Mouse (Mus musculus) neural tube, embryonic 14.5 days (tissue): ENCODE measurements around the gene Vmn2r85. TPM values are rescaled to one million over a fixed set of nuclear protein-coding genes. Genes with fewer than 3 reads are reported as not detected.
"Not testable (repeated sequence)": the region's sequence is repeated elsewhere in the genome, so short reads cannot be mapped to it uniquely, and the experiment has no call there.

Source experiments
- ATAC-seq: fragments of 200-750 bp; cut with Nextera tagmentation; 2 replicates; pipeline ENCODE4 v1.8.0; 2017; ENCODE audit warnings: low read depth, mild to moderate bottlenecking, moderate TSS enrichment, moderate library complexity
- H3K27ac ChIP-seq: fragments of 300-500 bp; sonication (generic); 2 replicates; pipeline ENCODE4 v1.5.1; 2014; ENCODE audit warnings: low read depth, mild to moderate bottlenecking, control low read depth, low read length, moderate library complexity, mixed read lengths
- H3K27me3 ChIP-seq: fragments of 300-500 bp; sonication (generic); 2 replicates; pipeline ENCODE4 v1.6.1; 2014; ENCODE audit warnings: low read length; ENCODE audit not compliant: control insufficient read depth, insufficient read depth
- H3K36me3 ChIP-seq: fragments of 300-500 bp; sonication (generic); 2 replicates; pipeline ENCODE4 v1.6.1; 2014; ENCODE audit warnings: low read length, mixed read lengths; ENCODE audit not compliant: control insufficient read depth, insufficient read depth
- H3K4me1 ChIP-seq: fragments of 300-500 bp; sonication (generic); 2 replicates; pipeline ENCODE4 v1.6.1; 2014; ENCODE audit warnings: low read length; ENCODE audit not compliant: control insufficient read depth, insufficient read depth
- H3K4me2 ChIP-seq: fragments of 300-500 bp; sonication (generic); 2 replicates; pipeline ENCODE4 v1.6.1; 2014; ENCODE audit warnings: mild to moderate bottlenecking, low read depth, low read length, control low read depth
- H3K4me3 ChIP-seq: fragments of 300-500 bp; sonication (generic); 2 replicates; pipeline ENCODE4 v1.5.1; 2014; ENCODE audit warnings: low read depth, low read length, control low read depth, mixed read lengths
- H3K9ac ChIP-seq: fragments of 300-500 bp; sonication (generic); replicated peaks from 2 replicates; pipeline ENCODE4 v1.6.1; 2014; ENCODE audit warnings: low read depth, mild to moderate bottlenecking, control low read depth, low read length, mixed read lengths
- H3K9me3 ChIP-seq: fragments of 300-500 bp; sonication (generic); 2 replicates; pipeline ENCODE4 v1.6.1; 2016; ENCODE audit warnings: low read length; ENCODE audit not compliant: control insufficient read depth
- WGBS: fragments of 180-500 bp; shearing (Covaris S2); extraction: QIAGEN DNeasy Blood & Tissue Kit; methylation state at CpG from one replicate; pipeline ENCODE4 v1.1.7; 2014; 5-methylcytosine and 5-hydroxymethylcytosine counted together
- polyA plus RNA-seq: library from polyadenylated mRNA; unstranded; fragments of >200 nt; fragmentation: Nextera tagmentation; extraction: Ambion mirVana; gene quantifications from 2 replicates; pipeline ENCODE4 v1.2.1, GENCODE M21; 2014

Gene Vmn2r85
- polyA plus RNA-seq, 1 experiment from 2014 or later, result 0.05 TPM

DNA sequence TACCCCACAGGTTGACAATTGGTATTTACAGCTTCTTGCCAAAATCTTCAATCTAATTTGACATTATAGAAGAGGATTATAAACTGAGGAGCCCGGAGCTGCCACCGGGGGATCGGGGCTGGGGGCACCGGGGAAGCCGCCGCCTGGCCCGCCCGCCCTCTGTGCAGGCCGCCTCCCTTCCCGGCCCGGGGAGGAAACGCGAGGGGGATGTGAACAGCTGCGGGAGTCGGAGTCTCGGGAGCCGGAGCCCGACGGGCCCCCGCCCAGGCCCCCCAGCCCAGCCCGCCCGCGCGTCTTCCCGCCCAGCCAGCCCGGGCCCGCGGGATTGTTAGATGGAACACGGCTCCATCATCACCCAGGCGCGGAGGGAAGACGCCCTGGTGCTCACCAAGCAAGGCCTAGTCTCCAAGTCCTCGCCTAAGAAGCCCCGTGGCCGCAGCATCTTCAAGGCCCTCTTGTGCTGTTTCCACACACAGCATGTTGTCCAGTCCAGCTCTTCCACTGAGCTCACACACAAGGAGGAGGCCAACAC is 17.3 kb downstream of the Vmn2r85 start:
- H3K9me3 ChIP-seq, H3K4me1 ChIP-seq, H3K36me3 ChIP-seq, H3K9ac ChIP-seq, H3K27ac ChIP-seq, H3K4me2 ChIP-seq, H3K27me3 ChIP-seq, H3K4me3 ChIP-seq: not testable (repeated sequence)
- ATAC-seq, result 0 out of 2 replicates have a peak, but pooled peaks have one; percentile 51
- 72% methylated on average over 20 of the region's 35 CpGs for WGBS

DNA sequence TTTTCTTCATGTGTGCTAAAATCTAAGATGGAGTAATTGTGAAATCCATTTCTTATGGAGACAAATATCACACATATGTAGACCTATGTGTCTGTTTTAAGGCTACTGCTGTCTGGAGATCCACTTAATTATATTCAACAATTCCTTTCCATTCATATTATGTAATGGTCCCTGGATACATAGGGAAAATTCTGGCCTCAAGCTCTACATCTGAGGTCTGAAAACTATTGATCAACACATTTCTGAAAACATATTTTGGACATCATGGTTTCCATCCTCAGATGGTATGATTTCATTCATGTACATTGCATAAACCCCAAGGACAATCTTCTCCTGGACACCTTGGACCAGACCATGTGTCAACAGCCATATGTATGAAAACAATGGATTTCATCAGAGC is 35.3 kb downstream of the Vmn2r85 start, which contains the start of gene Vmn2r84:
TSS of gene Vmn2r84 (minus strand) at position 101 of the 400 bp plus-strand sequence.
- Histone ChIP-seq H3K9me3 (no peaks in the 10 kb centered on the region), H3K4me2 (no peak within 1 kb of the TSS), H3K36me3 (no peaks in the 10 kb centered on the region), H3K9ac (no peak within 1 kb of the TSS), H3K4me3 (no peak within 1 kb of the TSS), H3K27ac (no peak within 1 kb of the TSS), H3K27me3 (no peaks in the 10 kb centered on the region), H3K4me1 (no peaks in the 10 kb centered on the region)
- ATAC-seq, result no peak

DNA sequence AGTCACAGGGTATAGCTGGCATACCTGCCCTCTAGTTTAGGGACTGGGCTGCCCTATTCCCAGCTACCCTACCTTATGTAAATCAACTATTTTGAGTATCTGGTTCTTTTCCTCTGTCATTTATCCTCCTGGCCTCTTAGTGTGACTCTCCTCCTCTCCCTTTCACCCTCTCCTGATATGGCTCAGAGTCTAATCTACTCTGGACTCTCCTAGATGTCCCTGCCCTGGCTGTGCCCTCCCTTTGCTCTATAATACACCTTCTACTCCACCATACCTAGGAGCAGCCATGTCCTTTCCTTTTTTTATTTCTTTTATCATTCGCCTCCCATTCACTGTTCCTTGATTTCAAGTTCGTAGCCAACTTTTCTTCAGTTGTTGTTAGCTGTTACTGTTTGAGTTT is 54.4 kb downstream of the Vmn2r85 start:
- no peaks in the 10 kb centered on the region for H3K9me3 ChIP-seq
- H3K27ac ChIP-seq, result no peak overlapping the region
- ATAC-seq, result no peak
- no peaks in the 10 kb centered on the region for H3K4me1 ChIP-seq
- 88% methylated on average over 2 of the region's 2 CpGs for WGBS
- H3K9ac ChIP-seq, result no peak overlapping the region
- H3K27me3 ChIP-seq, result no peaks in the 10 kb centered on the region
- H3K36me3 ChIP-seq, result no peaks in the 10 kb centered on the region
- no peak overlapping the region for H3K4me2 ChIP-seq
- H3K4me3 ChIP-seq, result no peak overlapping the region

DNA sequence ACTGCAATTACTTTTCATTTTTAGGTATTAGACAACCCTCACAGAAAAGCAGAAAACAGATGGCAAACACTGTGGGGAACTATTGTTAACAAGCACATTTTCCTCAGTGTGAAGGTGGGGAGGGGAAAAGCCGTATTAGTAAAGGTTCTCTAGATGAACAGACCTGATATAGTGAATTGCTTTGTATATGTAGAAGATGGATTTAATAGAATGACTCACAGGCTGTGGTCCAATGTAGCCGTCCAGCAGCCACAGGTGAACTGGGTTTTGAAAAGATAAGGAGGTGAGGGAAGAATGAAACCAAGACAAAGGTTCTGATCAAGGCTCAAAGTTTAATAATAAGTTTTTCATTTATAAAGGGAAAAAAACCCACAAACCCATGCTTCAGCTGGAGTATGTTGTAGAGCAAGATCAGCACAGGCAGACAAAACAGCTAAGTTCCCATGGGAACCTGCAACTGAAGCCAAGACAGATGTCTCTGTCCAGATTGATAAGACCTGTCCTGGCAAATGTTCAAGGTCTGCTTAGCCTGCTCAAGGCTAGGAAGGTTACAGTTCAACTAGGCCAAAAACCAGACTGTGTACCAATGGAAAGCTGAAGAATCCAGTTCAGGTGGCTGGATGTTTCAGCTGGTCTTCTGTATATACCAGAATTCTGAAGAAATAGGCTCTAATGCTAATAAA is 56.9 kb downstream of the Vmn2r85 start:
- Histone ChIP-seq H3K36me3 (no peaks in the 10 kb centered on the region), H3K4me3 (no peak overlapping the region), H3K4me1 (no peaks in the 10 kb centered on the region), H3K9me3 (no peaks in the 10 kb centered on the region), H3K9ac (no peak overlapping the region), H3K4me2 (no peak overlapping the region), H3K27ac (no peak overlapping the region), H3K27me3 (no peaks in the 10 kb centered on the region)
- WGBS, result 90% methylated on average over 2 of the region's 2 CpGs
- ATAC-seq, result no peak

DNA sequence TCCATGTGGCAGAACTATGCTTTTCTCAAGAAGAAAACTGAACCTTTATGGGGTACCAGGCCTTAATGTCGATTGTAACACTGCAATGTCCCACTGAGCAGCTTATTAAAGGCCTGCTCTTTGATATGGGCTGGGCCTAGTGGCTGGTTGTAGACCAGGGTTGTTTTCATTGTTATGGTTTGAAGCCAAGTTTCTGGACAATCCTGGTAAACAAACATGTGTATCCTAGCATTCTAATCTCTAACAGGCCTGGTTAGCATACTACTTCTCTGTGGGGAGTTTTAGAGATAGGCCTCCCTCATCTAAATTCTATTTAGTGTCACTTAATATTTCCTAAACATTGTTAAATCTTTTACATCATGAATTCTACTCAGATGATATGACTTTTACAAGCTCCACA is 57.9 kb downstream of the Vmn2r85 start:
- H3K27me3 ChIP-seq, result no peaks in the 10 kb centered on the region
- no peak overlapping the region for H3K4me3 ChIP-seq
- H3K4me1 ChIP-seq, result no peaks in the 10 kb centered on the region
- no peaks in the 10 kb centered on the region for H3K9me3 ChIP-seq
- H3K4me2 ChIP-seq, result no peak overlapping the region
- H3K27ac ChIP-seq, result no peak overlapping the region
- WGBS, result 67% methylated on average over 1 of the region's 1 CpGs
- H3K9ac ChIP-seq, result no peak overlapping the region
- H3K36me3 ChIP-seq, result no peaks in the 10 kb centered on the region
- no peak for ATAC-seq

DNA sequence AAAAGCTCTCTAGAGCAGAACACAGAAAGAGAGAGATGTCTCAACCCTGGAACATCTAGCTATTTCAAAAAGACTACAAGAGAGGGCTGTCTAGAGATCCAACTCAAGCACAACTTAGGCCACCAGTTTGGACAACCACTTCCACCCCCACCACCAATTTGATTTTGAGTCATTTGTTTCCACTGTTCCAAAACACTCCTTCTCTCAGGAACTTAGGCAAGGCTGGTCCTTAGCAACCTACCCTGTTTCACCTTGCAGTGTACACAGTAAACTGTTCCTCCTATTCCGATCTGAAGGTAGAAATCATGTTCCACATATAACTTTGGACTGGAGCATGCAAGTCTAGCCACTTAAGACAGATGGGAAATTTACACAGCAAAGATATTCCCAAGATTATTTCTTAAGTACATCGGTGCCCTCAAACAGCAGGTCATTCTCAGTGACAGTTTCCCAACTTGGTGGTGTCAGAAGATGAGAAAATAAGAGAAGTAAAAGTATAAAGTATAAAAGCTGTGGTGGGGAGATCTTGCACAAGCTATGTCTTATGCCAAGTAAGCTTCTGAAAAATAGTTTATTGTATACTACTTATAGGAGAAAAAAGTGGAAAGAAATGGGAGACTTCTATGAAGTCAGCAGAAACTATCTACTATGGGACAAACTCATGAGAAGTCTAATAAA is 59.4 kb downstream of the Vmn2r85 start:
- WGBS, result 96% methylated on average over 2 of the region's 2 CpGs
- H3K27me3 ChIP-seq, result no peaks in the 10 kb centered on the region
- H3K4me3 ChIP-seq, result no peak overlapping the region
- no peak overlapping the region for H3K4me2 ChIP-seq
- H3K9ac ChIP-seq, result no peak overlapping the region
- H3K4me1 ChIP-seq, result no peaks in the 10 kb centered on the region
- H3K9me3 ChIP-seq, result no peaks in the 10 kb centered on the region
- ATAC-seq, result no peak
- H3K27ac ChIP-seq, result no peak overlapping the region
- no peaks in the 10 kb centered on the region for H3K36me3 ChIP-seq

DNA sequence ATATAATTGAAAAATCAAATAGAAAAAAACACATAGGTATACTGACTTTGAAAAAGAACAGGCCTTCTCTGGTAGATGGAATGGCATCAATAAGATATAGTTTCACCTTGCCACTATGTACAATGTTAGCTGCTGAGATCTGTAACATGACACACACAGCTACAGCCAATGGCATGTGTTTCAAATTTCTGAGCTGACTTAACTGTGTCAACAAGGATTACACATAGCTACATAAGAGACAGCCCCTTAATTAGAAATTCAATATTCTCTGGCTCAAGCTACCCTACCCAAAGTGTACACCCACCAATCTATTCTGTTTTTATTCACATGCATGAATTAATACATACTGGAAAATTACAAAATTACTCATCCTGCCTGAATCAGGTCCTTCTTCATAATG is 61.1 kb downstream of the Vmn2r85 start:
- Histone ChIP-seq H3K36me3 (no peaks in the 10 kb centered on the region), H3K9me3 (no peaks in the 10 kb centered on the region), H3K4me1 (no peaks in the 10 kb centered on the region), H3K4me2 (no peak overlapping the region), H3K27me3 (no peaks in the 10 kb centered on the region), H3K27ac (no peak overlapping the region), H3K4me3 (no peak overlapping the region), H3K9ac (no peak overlapping the region)
- ATAC-seq, result no peak

DNA sequence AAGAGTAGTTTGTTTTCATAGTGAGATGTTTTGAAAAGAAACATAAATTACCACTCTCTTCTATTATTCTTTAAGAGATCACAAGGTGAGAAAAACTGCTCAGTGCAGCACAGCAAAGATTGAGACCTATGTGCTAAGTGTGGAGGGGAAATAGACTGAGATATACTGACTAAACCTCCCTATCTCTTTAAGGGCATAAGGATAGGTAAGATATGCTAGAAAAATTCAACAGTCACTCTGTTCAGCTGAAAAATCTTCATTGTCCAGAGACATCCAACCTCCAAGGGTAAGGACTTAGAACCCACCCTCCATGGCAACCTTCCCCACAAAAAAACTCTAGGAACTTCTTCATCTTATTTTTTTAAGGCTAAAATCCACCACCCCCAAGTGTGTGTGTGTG is 64.7 kb downstream of the Vmn2r85 start:
- Histone ChIP-seq H3K4me1 (no peaks in the 10 kb centered on the region), H3K27ac (no peak overlapping the region), H3K36me3 (no peaks in the 10 kb centered on the region), H3K27me3 (no peaks in the 10 kb centered on the region), H3K4me3 (no peak overlapping the region), H3K9me3 (no peaks in the 10 kb centered on the region), H3K4me2 (no peak overlapping the region), H3K9ac (no peak overlapping the region)
- ATAC-seq, result no peak
